Mouse (Mus musculus) stomach, embryonic 14.5 days (tissue): ENCODE data around the gene H1f0. TPM values are rescaled to one million over a fixed set of nuclear protein-coding genes. Genes with fewer than 3 reads are reported as not detected.
A peak's percentile ranks its signal among the peaks of the same experiment; 100 is the strongest.

Experiments
- ATAC-seq: fragments of 200-750 bp; cut with Nextera tagmentation; 2 replicates; pipeline ENCODE4 v1.8.0; 2017; ENCODE audit warnings: low read depth, moderate TSS enrichment; ENCODE audit not compliant: insufficient number of reproducible peaks, insufficient read depth, low FRiP score
- H3K27ac ChIP-seq: fragments of 300-500 bp; sonication (generic); 2 replicates; pipeline ENCODE4 v1.5.1; 2014; ENCODE audit warnings: mild to moderate bottlenecking, low read length, moderate library complexity, mixed read lengths
- H3K27me3 ChIP-seq: fragments of 300-500 bp; sonication (generic); 2 replicates; pipeline ENCODE4 v1.6.1; 2014; ENCODE audit warnings: low read length, control low read depth, mixed read lengths; ENCODE audit not compliant: control insufficient read depth, insufficient read depth
- H3K36me3 ChIP-seq: fragments of 300-500 bp; sonication (generic); 2 replicates; pipeline ENCODE4 v1.6.1; 2014; ENCODE audit warnings: mild to moderate bottlenecking, control low read depth, low read length, moderate library complexity, mixed read lengths; ENCODE audit not compliant: control insufficient read depth, insufficient read depth
- H3K4me1 ChIP-seq: fragments of 300-500 bp; sonication (generic); 2 replicates; pipeline ENCODE4 v1.6.1; 2014; ENCODE audit warnings: low read length, control low read depth, mixed read lengths; ENCODE audit not compliant: control insufficient read depth, insufficient read depth
- H3K4me2 ChIP-seq: fragments of 300-500 bp; sonication (generic); replicated peaks from 2 replicates; pipeline ENCODE4 v1.6.1; 2014; ENCODE audit warnings: low read depth, low read length, control low read depth
- H3K4me3 ChIP-seq: fragments of 300-500 bp; sonication (generic); 2 replicates; pipeline ENCODE4 v1.5.1; 2014; ENCODE audit warnings: low read depth, low read length, control low read depth
- H3K9ac ChIP-seq: fragments of 300-500 bp; sonication (generic); replicated peaks from 2 replicates; pipeline ENCODE4 v1.6.1; 2014; ENCODE audit warnings: low read depth, mild to moderate bottlenecking, control low read depth, low read length, moderate library complexity, mixed read lengths
- H3K9me3 ChIP-seq: fragments of 300-500 bp; sonication (generic); 2 replicates; pipeline ENCODE4 v1.6.1; 2016; ENCODE audit warnings: low read depth, low read length, control low read depth; ENCODE audit not compliant: control insufficient read depth
- WGBS: fragments of 180-500 bp; shearing (Covaris S2); extraction: QIAGEN DNeasy Blood & Tissue Kit; methylation state at CpG from one replicate; pipeline ENCODE4 v1.1.7; 2014; 5-methylcytosine and 5-hydroxymethylcytosine counted together
- polyA plus RNA-seq: library from polyadenylated mRNA; unstranded; fragments of >200 nt; fragmentation: Nextera tagmentation; extraction: Ambion mirVana; gene quantifications from 2 replicates; pipeline ENCODE4 v1.2.1, GENCODE M21; 2014

The H1f0 gene
- polyA plus RNA-seq, 1 experiment from 2014 or later, result 160 TPM

GRCm38 (mm10) chr15:79062376-79063159 is 34.3 kb downstream of the H1f0 start, which contains the start of gene Ankrd54:
Gene Ankrd54, minus strand, starts transcription at chr15:79062893.
- Histone ChIP-seq H3K4me1 (0 out of 2 replicates have a peak, but pooled peaks cover 9% of the 10 kb centered on the region), H3K4me3 (peak within 1 kb of the TSS; percentile 89), H3K27me3 (no peaks in the 10 kb centered on the region), H3K4me2 (peak within 1 kb of the TSS; percentile 68), H3K9ac (peak within 1 kb of the TSS; percentile 82), H3K27ac (peak within 1 kb of the TSS; percentile 71), H3K36me3 (peaks cover 30% of the 10 kb centered on the region), H3K9me3 (no peaks in the 10 kb centered on the region)
- peak; percentile 100 for ATAC-seq
- under 1% methylated on average over 79 of the region's 80 CpGs for WGBS

GRCm38 (mm10) chr15:79063160-79063740 is 35.0 kb downstream of the H1f0 start:
- Histone ChIP-seq H3K27me3 (no peaks in the 10 kb centered on the region), H3K27ac (0 out of 2 replicates have a peak overlapping the region, but pooled peaks have one; percentile 41), H3K9me3 (no peaks in the 10 kb centered on the region), H3K9ac (no peak overlapping the region), H3K4me3 (peak overlapping the region; percentile 89; the same call in 1 of the 2 replicates), H3K4me2 (peak overlapping the region; percentile 46), H3K36me3 (peaks cover 24% of the 10 kb centered on the region), H3K4me1 (0 out of 2 replicates have a peak, but pooled peaks cover 9% of the 10 kb centered on the region)
- WGBS, result 11% methylated on average over 14 of the region's 14 CpGs
- no peak for ATAC-seq

- Histone ChIP-seq H3K4me1 (0 out of 2 replicates have a peak, but pooled peaks cover 9% of the 10 kb centered on the region), H3K9me3 (no peaks in the 10 kb centered on the region), H3K4me2 (no peak overlapping the region), H3K4me3 (no peak overlapping the region), H3K36me3 (peaks cover 5% of the 10 kb centered on the region; the same call in 1 of the 2 replicates), H3K9ac (no peak overlapping the region), H3K27me3 (no peaks in the 10 kb centered on the region), H3K27ac (peak overlapping the region; percentile 80)
- no peak for ATAC-seq
- 26% methylated on average over 8 of the region's 8 CpGs for WGBS
Observed at GRCm38 (mm10) chr15:79065086-79065770, 37.0 kb downstream of the H1f0 start.

- Histone ChIP-seq H3K9ac (no peak overlapping the region), H3K9me3 (no peaks in the 10 kb centered on the region), H3K27me3 (no peaks in the 10 kb centered on the region), H3K4me3 (no peak overlapping the region), H3K4me1 (0 out of 2 replicates have a peak, but pooled peaks cover 9% of the 10 kb centered on the region), H3K27ac (no peak overlapping the region), H3K4me2 (no peak overlapping the region), H3K36me3 (no peaks in the 10 kb centered on the region)
- 31% methylated on average over 2 of the region's 2 CpGs for WGBS
- ATAC-seq, result no peak
Observed at GRCm38 (mm10) chr15:79066276-79066675, 38.0 kb downstream of the H1f0 start.

- Histone ChIP-seq H3K9me3 (no peaks in the 10 kb centered on the region), H3K4me2 (no peak overlapping the region), H3K4me3 (no peak overlapping the region), H3K27ac (peak overlapping the region; percentile 16; the same call in 1 of the 2 replicates), H3K27me3 (no peaks in the 10 kb centered on the region), H3K9ac (no peak overlapping the region), H3K4me1 (0 out of 2 replicates have a peak, but pooled peaks cover 4% of the 10 kb centered on the region), H3K36me3 (no peaks in the 10 kb centered on the region)
- WGBS, result 51% methylated on average over 3 of the region's 3 CpGs
- ATAC-seq, result no peak
Observed at GRCm38 (mm10) chr15:79067631-79068030, 39.4 kb downstream of the H1f0 start.

GRCm38 (mm10) chr15:79068416-79068815 is 40.2 kb downstream of the H1f0 start:
- no peak overlapping the region for H3K27ac ChIP-seq
- no peak overlapping the region for H3K9ac ChIP-seq
- no peaks in the 10 kb centered on the region for H3K27me3 ChIP-seq
- H3K4me2 ChIP-seq, result no peak overlapping the region
- H3K4me3 ChIP-seq, result no peak overlapping the region
- no peak for ATAC-seq
- 68% methylated on average over 3 of the region's 3 CpGs for WGBS
- no peaks in the 10 kb centered on the region for H3K9me3 ChIP-seq
- H3K4me1 ChIP-seq, result 0 out of 2 replicates have a peak, but pooled peaks cover 3% of the 10 kb centered on the region
- H3K36me3 ChIP-seq, result no peaks in the 10 kb centered on the region

GRCm38 (mm10) chr15:79071117-79072039 is 43.1 kb downstream of the H1f0 start:
- 63% methylated on average over 5 of the region's 5 CpGs for WGBS
- Histone ChIP-seq H3K4me1 (peaks cover 3% of the 10 kb centered on the region; the same call in 1 of the 2 replicates), H3K27ac (no peak overlapping the region), H3K36me3 (no peaks in the 10 kb centered on the region), H3K9me3 (no peaks in the 10 kb centered on the region), H3K4me2 (no peak overlapping the region), H3K9ac (no peak overlapping the region), H3K4me3 (no peak overlapping the region), H3K27me3 (no peaks in the 10 kb centered on the region)
- ATAC-seq, result no peak
